Mouse (Mus musculus) megakaryocyte progenitor cell, adult 5-6 weeks (primary cell): ENCODE results near the gene Ano9. TPM values are rescaled to one million over a fixed set of nuclear protein-coding genes. Genes with fewer than 3 reads are reported as not detected.

Experiments used
- ATAC-seq: replicated peaks from 2 replicates; pipeline ENCODE4 v1.8.0; 2016; ENCODE audit warnings: mild to moderate bottlenecking, moderate TSS enrichment, inconsistent platforms; ENCODE audit not compliant: poor library complexity
- total RNA-seq, 2 experiments: library from RNA; stranded (forward) in 1 of 2; stranded (reverse) in 1 of 2; fragments of 157-497, 149-512 nt in 1 of 2; fragments of 200-1000 nt in 1 of 2; gene quantifications; 2 replicates each; pipeline versions ENCODE4 v1.2.3 to v1.2.4; 2015 to 2017

Ano9 gene
- total RNA-seq, 2 experiments from 2014 or later = not detected

- no peak for ATAC-seq
These were observed 1.7 kb downstream of the Ano9 start for GRCm38 (mm10) chr7:141115874-141116273.

GRCm38 (mm10) chr7:141103161-141103560 lies 14.4 kb downstream of the Ano9 start:
- ATAC-seq = peak; percentile 45

- peak; percentile 47 for ATAC-seq
These were observed 17.5 kb downstream of the Ano9 start, which contains the start of gene Sigirr for GRCm38 (mm10) chr7:141099911-141100691. Sigirr (minus strand) TSS chr7:141100572.

GRCm38 (mm10) chr7:141097177-141097576 lies 20.4 kb downstream of the Ano9 start:
- no peak for ATAC-seq

GRCm38 (mm10) chr7:141096649-141097056 lies 21.0 kb downstream of the Ano9 start:
- ATAC-seq = peak; percentile 65

- no peak for ATAC-seq
These were observed 21.6 kb downstream of the Ano9 start for GRCm38 (mm10) chr7:141096021-141096420.

GRCm38 (mm10) chr7:141094487-141095205 lies 23.0 kb downstream of the Ano9 start:
- no peak for ATAC-seq

GRCm38 (mm10) chr7:141093950-141094349 lies 23.7 kb downstream of the Ano9 start:
- no peak for ATAC-seq

- peak; percentile 84 for ATAC-seq
These were observed 25.4 kb downstream of the Ano9 start for GRCm38 (mm10) chr7:141092051-141092735.

- ATAC-seq = no peak
These were observed 27.4 kb downstream of the Ano9 start for GRCm38 (mm10) chr7:141090228-141090627.

GRCm38 (mm10) chr7:141088473-141088872 lies 29.1 kb downstream of the Ano9 start:
- ATAC-seq = peak; percentile 19

- peak; percentile 37 for ATAC-seq
These were observed 29.7 kb downstream of the Ano9 start for GRCm38 (mm10) chr7:141087894-141088293.

- ATAC-seq = no peak
These were observed 37.8 kb downstream of the Ano9 start for GRCm38 (mm10) chr7:141079481-141080449.

- no peak for ATAC-seq
These were observed 38.7 kb downstream of the Ano9 start for GRCm38 (mm10) chr7:141078876-141079275.

GRCm38 (mm10) chr7:141077841-141078240 lies 39.8 kb downstream of the Ano9 start, which contains the start of gene Pkp3:
Pkp3 (plus strand) TSS chr7:141078218.
- no peak for ATAC-seq

- ATAC-seq = no peak
These were observed 43.8 kb downstream of the Ano9 start for GRCm38 (mm10) chr7:141073782-141074181.

- peak; percentile 66 for ATAC-seq
These were observed 45.4 kb downstream of the Ano9 start for GRCm38 (mm10) chr7:141072017-141072745.

- ATAC-seq = peak; percentile 72
These were observed 47.3 kb downstream of the Ano9 start for GRCm38 (mm10) chr7:141070058-141070862.

- ATAC-seq = no peak
These were observed 49.3 kb downstream of the Ano9 start for GRCm38 (mm10) chr7:141068351-141068750.
